Mouse (Mus musculus) liver, embryonic 15.5 days (tissue): ENCODE results near the gene Dynlrb2. TPM values are rescaled to one million over a fixed set of nuclear protein-coding genes. Genes with fewer than 3 reads are reported as not detected.

Experiments used
- ATAC-seq: fragments of 200-750 bp; cut with Nextera tagmentation; 2 replicates; pipeline ENCODE4 v1.8.0; 2017; ENCODE audit warnings: moderate number of reproducible peaks, mild to moderate bottlenecking, moderate library complexity; ENCODE audit not compliant: insufficient read depth
- H3K27ac ChIP-seq: fragments of 300-500 bp; sonication (generic); replicated peaks from 2 replicates; pipeline ENCODE4 v1.5.1; 2015; ENCODE audit warnings: mild to moderate bottlenecking, inconsistent platforms
- H3K27me3 ChIP-seq: fragments of 300-500 bp; sonication (generic); 2 replicates; pipeline ENCODE4 v1.6.1; 2015; ENCODE audit warnings: mild to moderate bottlenecking, inconsistent platforms
- H3K36me3 ChIP-seq: fragments of 300-500 bp; sonication (generic); replicated peaks from 2 replicates; pipeline ENCODE4 v1.6.1; 2015; ENCODE audit warnings: moderate library complexity, mild to moderate bottlenecking, inconsistent platforms
- H3K4me1 ChIP-seq: fragments of 300-500 bp; sonication (generic); replicated peaks from 2 replicates; pipeline ENCODE4 v1.6.1; 2015; ENCODE audit warnings: inconsistent platforms
- H3K4me2 ChIP-seq: fragments of 300-500 bp; sonication (generic); 2 replicates; pipeline ENCODE4 v1.6.1; 2015; ENCODE audit warnings: moderate library complexity, mild to moderate bottlenecking, inconsistent platforms
- H3K4me3 ChIP-seq: fragments of 300-500 bp; sonication (generic); replicated peaks from 2 replicates; pipeline ENCODE4 v1.5.1; 2015; ENCODE audit warnings: mild to moderate bottlenecking, inconsistent platforms
- H3K9ac ChIP-seq: fragments of 300-500 bp; sonication (generic); 2 replicates; pipeline ENCODE4 v1.6.1; 2015; ENCODE audit warnings: moderate library complexity, mild to moderate bottlenecking, inconsistent platforms
- H3K9me3 ChIP-seq: fragments of 300-500 bp; sonication (generic); replicated peaks from 2 replicates; pipeline ENCODE4 v1.6.1; 2016; ENCODE audit warnings: inconsistent platforms
- WGBS: fragments of 180-500 bp; shearing (Covaris S2); methylation state at CpG from one replicate; pipeline ENCODE4 v1.1.7; 2015; ENCODE audit warnings: mixed read lengths; ENCODE audit not compliant: insufficient replicate concordance; 5-methylcytosine and 5-hydroxymethylcytosine counted together
- polyA plus RNA-seq: library from polyadenylated mRNA; unstranded; fragments of >200 nt; fragmentation: Nextera tagmentation; extraction: Ambion mirVana; gene quantifications from 2 replicates; pipeline ENCODE4 v1.2.1, GENCODE M21; 2015

Dynlrb2 gene
- polyA plus RNA-seq, 1 experiment from 2014 or later: not detected

DNA sequence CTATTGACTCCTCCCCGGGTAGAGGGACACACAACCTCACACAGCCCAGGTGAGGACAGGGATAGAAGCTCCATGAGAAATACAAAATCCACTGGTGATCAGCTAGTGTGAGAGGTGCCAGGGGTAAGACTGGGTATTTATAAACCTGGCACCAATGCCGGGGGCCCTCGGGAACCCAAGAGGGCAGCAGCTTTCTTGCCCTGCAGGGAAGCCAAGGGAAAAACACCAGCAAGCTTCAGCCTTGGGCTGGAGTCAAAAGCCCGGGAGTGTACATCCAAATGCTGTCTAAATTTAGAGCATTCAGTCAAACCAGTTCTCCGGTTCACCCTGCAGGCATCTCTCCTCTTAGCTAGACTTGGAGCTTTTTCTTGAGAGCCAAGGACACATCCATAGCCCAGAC, 38.1 kb downstream of the Dynlrb2 start:
- Histone ChIP-seq H3K4me1 (no peaks in the 10 kb centered on the region), H3K27ac (no peak overlapping the region), H3K4me3 (no peak overlapping the region), H3K36me3 (no peaks in the 10 kb centered on the region), H3K27me3 (no peaks in the 10 kb centered on the region), H3K4me2 (no peak overlapping the region), H3K9me3 (no peaks in the 10 kb centered on the region), H3K9ac (no peak overlapping the region)
- ATAC-seq: no peak
- 62% methylated on average over 5 of the region's 5 CpGs for WGBS

DNA sequence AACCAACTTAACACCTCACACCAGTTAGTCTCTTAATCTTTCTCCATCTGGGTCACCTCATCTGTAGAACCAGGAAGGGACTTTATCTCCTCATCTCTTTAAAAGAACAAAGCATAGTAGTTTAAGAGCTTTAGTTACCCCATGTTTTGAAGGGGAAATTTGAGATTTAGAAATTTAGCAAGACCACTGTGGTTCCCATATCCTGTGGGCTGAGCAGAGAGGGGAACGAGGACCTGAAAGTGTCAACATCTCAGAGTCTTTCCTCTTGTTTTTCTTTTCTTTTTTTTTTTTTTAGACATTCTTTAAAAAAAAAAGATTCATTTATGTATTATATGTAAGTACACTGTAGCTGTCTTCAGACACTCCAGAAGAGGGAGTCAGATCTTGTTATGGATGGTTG, 38.6 kb downstream of the Dynlrb2 start:
- no peaks in the 10 kb centered on the region for H3K27me3 ChIP-seq

DNA sequence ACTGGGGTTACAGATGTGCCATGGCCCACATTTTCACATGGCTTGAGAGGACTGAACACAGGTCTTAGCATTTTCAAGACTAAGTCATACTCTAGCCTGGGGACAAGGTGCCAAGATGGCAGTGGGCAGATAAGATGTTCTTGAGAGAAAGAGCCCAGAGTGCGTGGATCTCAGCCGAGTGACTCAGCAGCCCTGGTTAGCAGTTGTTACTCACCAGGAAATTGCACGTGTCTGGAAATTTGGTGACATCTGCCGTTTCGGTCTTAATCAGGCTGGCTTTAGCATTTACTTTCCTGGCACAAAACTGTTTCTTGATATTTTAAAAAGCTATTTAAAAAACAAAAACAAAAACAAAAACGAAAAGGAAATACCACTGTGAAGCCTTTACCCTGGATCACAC, 47.5 kb downstream of the Dynlrb2 start:
- H3K27me3 ChIP-seq: no peaks in the 10 kb centered on the region
- no peak overlapping the region for H3K27ac ChIP-seq
- no peak overlapping the region for H3K9ac ChIP-seq
- 30% methylated on average over 6 of the region's 6 CpGs for WGBS
- ATAC-seq: no peak
- no peak overlapping the region for H3K4me3 ChIP-seq
- H3K36me3 ChIP-seq: no peaks in the 10 kb centered on the region
- no peaks in the 10 kb centered on the region for H3K9me3 ChIP-seq
- no peaks in the 10 kb centered on the region for H3K4me1 ChIP-seq
- H3K4me2 ChIP-seq: no peak overlapping the region

More for the DNA sequence above, 38.6 kb downstream of the Dynlrb2 start:
- H3K4me3 ChIP-seq: no peak overlapping the region
- 28% methylated on average over 1 of the region's 1 CpGs for WGBS
- H3K9ac ChIP-seq: no peak overlapping the region
- H3K4me1 ChIP-seq: no peaks in the 10 kb centered on the region
- no peaks in the 10 kb centered on the region for H3K36me3 ChIP-seq
- ATAC-seq: no peak
- H3K9me3 ChIP-seq: no peaks in the 10 kb centered on the region
- no peak overlapping the region for H3K4me2 ChIP-seq
- H3K27ac ChIP-seq: no peak overlapping the region

DNA sequence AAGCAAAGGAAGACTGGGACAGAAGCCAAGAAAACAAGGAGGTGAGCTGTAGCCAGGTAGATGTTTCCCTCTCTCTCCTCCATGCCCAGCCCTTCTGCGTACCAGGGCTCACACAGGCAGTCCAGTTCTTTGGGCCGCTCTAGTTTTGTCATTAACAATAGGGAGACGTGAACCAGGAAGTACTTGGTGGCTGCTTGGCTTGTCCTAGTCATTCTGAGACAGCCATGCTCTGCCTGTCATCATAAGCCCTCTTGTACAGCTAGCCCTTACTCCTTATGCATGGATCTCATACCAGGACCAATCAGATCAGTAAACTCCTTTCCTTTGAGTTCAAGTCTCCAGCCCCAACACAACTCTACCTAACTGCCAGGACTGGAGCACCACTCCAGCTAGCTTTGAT, 48.0 kb downstream of the Dynlrb2 start:
- Histone ChIP-seq H3K9ac (no peak overlapping the region), H3K4me3 (no peak overlapping the region), H3K36me3 (no peaks in the 10 kb centered on the region), H3K27ac (no peak overlapping the region), H3K4me1 (no peaks in the 10 kb centered on the region), H3K9me3 (no peaks in the 10 kb centered on the region), H3K27me3 (no peaks in the 10 kb centered on the region), H3K4me2 (no peak overlapping the region)
- 52% methylated on average over 3 of the region's 3 CpGs for WGBS
- no peak for ATAC-seq

Other genes starting within 250 kb of the Dynlrb2 start
- gene Cdyl2, start 228.0 kb downstream of the Dynlrb2 start, polyA plus RNA-seq: 1.7 and 2.4 TPM in 2 replicates